In genomic region chr2:102763991-102764390, GRCm38 (mm10) we compare ENCODE assay signal across 22 mouse cellular contexts.
DNase-seq lines count a peak whose midpoint lies in the region; ATAC-seq and TF ChIP-seq lines count a peak whose summit lies in the region.
"Had no signal": no experiment of that assay in that cellular context is flagged by ENCODE, and none has a peak within 500 bp of the region (broad histone marks: within the 10 kb centered on the region; RNA-seq: fewer than 3 reads in every experiment).

No protein-coding gene starts in this region.

- WGBS in forebrain, embryonic 16.5 days, result 81% methylated on average over 2 of the region's 2 CpGs

- no peak for TF ChIP-seq CTCF in gastrocnemius, adult 2 months (IDR thresholded peaks at IDR 0.05)
- no peak for TF ChIP-seq CTCF in layer of hippocampus, adult 2 months (conservative IDR thresholded peaks at IDR 0.05)

- no peaks in the 10 kb centered on the region for H3K27me3 ChIP-seq in forebrain, embryonic 16.5 days (replicated peaks; ENCODE audit: control insufficient read depth, insufficient read depth, low read length)
- H3K27me3 ChIP-seq: CH12.LX, Patski had no signal

- no peak overlapping the region for H3K4me3 ChIP-seq in gastrocnemius, adult 2 months
- no peak overlapping the region for H3K4me3 ChIP-seq in layer of hippocampus, adult 2 months
- H3K4me3 ChIP-seq in forebrain, embryonic 16.5 days (replicated peaks; ENCODE audit: low read length), result no peak overlapping the region

- H3K4me1 ChIP-seq in forebrain, embryonic 16.5 days (replicated peaks; ENCODE audit: control insufficient read depth, insufficient read depth, low read length), result no peaks in the 10 kb centered on the region

- intact Hi-C loops in gastrocnemius, adult 2 months (cut with DNase I), result no loop called here

- H3K9ac ChIP-seq in forebrain, embryonic 16.5 days (replicated peaks; ENCODE audit: low read depth, low read length), result no peak overlapping the region

- no peak for DNase-seq in gastrocnemius, adult 2 months
- DNase-seq in gastrocnemius, adult 8-10 months (ENCODE audit: low spot score in 2 of 2), result no peak
- DNase-seq in layer of hippocampus, adult 2 months (ENCODE audit: low spot score in 2 of 2), result no peak
- DNase-seq in layer of hippocampus, postnatal 14 days (ENCODE audit: low spot score in 2 of 2), result no peak
- peak; percentile 97 for DNase-seq in fat pad, adult 2 months (ENCODE audit: extremely low read depth, low read depth, low spot score)
- peak; percentile 95 for DNase-seq in gonadal fat pad, adult 2 months (ENCODE audit: low read depth)
- no peak for DNase-seq in cerebellum, postnatal 4 days (ENCODE audit: low spot score in 2 of 2)
- DNase-seq: adrenal gland, adult 2 months; adrenal gland, adult 8-10 months; adrenal gland, postnatal 10 days; adrenal gland, postnatal 14 days; adrenal gland, postnatal 25 days; adrenal gland, postnatal 36 days; B cell, adult 2 months; cerebellum, adult 11 months; cerebellum, adult 11-12 months had no signal

- peak overlapping the region; percentile 6; the same call in 1 of the 2 replicates for H3K27ac ChIP-seq in gastrocnemius, adult 2 months
- peak overlapping the region; percentile 43; the same call in 1 of the 2 replicates for H3K27ac ChIP-seq in layer of hippocampus, adult 2 months
- H3K27ac ChIP-seq in forebrain, embryonic 16.5 days (ENCODE audit: low read length), result no peak overlapping the region

- no peaks in the 10 kb centered on the region for H3K36me3 ChIP-seq in forebrain, embryonic 16.5 days (ENCODE audit: control insufficient read depth, insufficient read depth)
- H3K36me3 ChIP-seq: G1E had no signal

- H3K4me2 ChIP-seq in forebrain, embryonic 16.5 days (ENCODE audit: low read length), result no peak overlapping the region

- no peaks in the 10 kb centered on the region for H3K9me3 ChIP-seq in forebrain, embryonic 16.5 days (ENCODE audit: control insufficient read depth, low read length)
- H3K9me3 ChIP-seq: G1E had no signal

- no peak for ATAC-seq in forebrain, embryonic 16.5 days
- ATAC-seq: activated CD4-positive, CD25-positive, alpha-beta regulatory T cell, adult 4 months; CD4-positive, CD25-positive, alpha-beta regulatory T cell, adult 4 months had no signal

Comparison
In these comparisons a context has a peak if more than half of its experiments do, and no peak if none do; other contexts are left out.
1. DNase-seq: peak in fat pad, adult 2 months (single experiment) and gonadal fat pad, adult 2 months (single experiment); none in gastrocnemius, adult 2 months (single experiment), gastrocnemius, adult 8-10 months (0 of 2), layer of hippocampus, adult 2 months (0 of 2), layer of hippocampus, postnatal 14 days (0 of 2) and cerebellum, postnatal 4 days (0 of 2).